Mouse (Mus musculus) hindbrain, embryonic 14.5 days (tissue): ENCODE data around the gene Ift140. TPM values are rescaled to one million over a fixed set of nuclear protein-coding genes. Genes with fewer than 3 reads are reported as not detected.

ENCODE experiments used
- polyA plus RNA-seq: library from polyadenylated mRNA; unstranded; fragments of >200 nt; fragmentation: Nextera tagmentation; extraction: Ambion mirVana; gene quantifications from 2 replicates; pipeline ENCODE4 v1.2.1, GENCODE M21; 2014

Ift140 gene
- polyA plus RNA-seq, 1 experiment from 2014 or later: 15.9 TPM

Other genes with a start within 250 kb of the Ift140 start
- not detected in 2 replicates for gene Meiob, start 211.8 kb upstream of the Ift140 start, polyA plus RNA-seq
- gene Hagh, start 175.9 kb upstream of the Ift140 start, polyA plus RNA-seq: 71.5 and 73.0 TPM in 2 replicates
- gene Fahd1, start 165.7 kb upstream of the Ift140 start, polyA plus RNA-seq: 22.4 and 23.3 TPM in 2 replicates
- gene Igfals, start 150.1 kb upstream of the Ift140 start, polyA plus RNA-seq: 0.09 TPM in 1 of 2 replicates, not detected in the other
- 67.4 and 72.8 TPM in 2 replicates for gene Nubp2, start 129.7 kb upstream of the Ift140 start, polyA plus RNA-seq
- gene Spsb3, start 129.4 kb upstream of the Ift140 start, polyA plus RNA-seq: 75.0 and 82.0 TPM in 2 replicates
- 22.7 and 23.7 TPM in 2 replicates for gene Eme2, start 121.0 kb upstream of the Ift140 start, polyA plus RNA-seq
- 72.9 and 82.6 TPM in 2 replicates for gene Mrps34, start 121.0 kb upstream of the Ift140 start, polyA plus RNA-seq
- 85.6 and 95.8 TPM in 2 replicates for gene Nme3, start 119.6 kb upstream of the Ift140 start, polyA plus RNA-seq
- 86.0 and 90.1 TPM in 2 replicates for gene Mapk8ip3, start 79.1 kb upstream of the Ift140 start, polyA plus RNA-seq
- gene Jpt2, start 55.4 kb upstream of the Ift140 start, polyA plus RNA-seq: 58.2 and 60.6 TPM in 2 replicates
- gene Cramp1l, start 297 bp upstream of the Ift140 start, polyA plus RNA-seq: 8.0 and 8.1 TPM in 2 replicates
- gene Tmem204, start 67.5 kb downstream of the Ift140 start, polyA plus RNA-seq: 11.3 and 12.4 TPM in 2 replicates
- 39.8 and 41.7 TPM in 2 replicates for gene Telo2, start 99.9 kb downstream of the Ift140 start, polyA plus RNA-seq
- not detected in 2 replicates for gene Ptx4, start 104.7 kb downstream of the Ift140 start, polyA plus RNA-seq
- 28.1 and 29.4 TPM in 2 replicates for gene Clcn7, start 117.3 kb downstream of the Ift140 start, polyA plus RNA-seq
- gene Ccdc154, start 146.4 kb downstream of the Ift140 start, polyA plus RNA-seq: not detected in 2 replicates
- not detected in 2 replicates for gene Gm38655, start 159.4 kb downstream of the Ift140 start, polyA plus RNA-seq
- 30.3 and 31.5 TPM in 2 replicates for gene BC003965, start 168.5 kb downstream of the Ift140 start, polyA plus RNA-seq
- gene Unkl, start 172.3 kb downstream of the Ift140 start, polyA plus RNA-seq: 9.4 and 9.9 TPM in 2 replicates
- 90.5 and 91.1 TPM in 2 replicates for gene Gnptg, start 224.0 kb downstream of the Ift140 start, polyA plus RNA-seq
- gene Tsr3, start 224.1 kb downstream of the Ift140 start, polyA plus RNA-seq: 52.1 and 53.4 TPM in 2 replicates
- 10.8 and 15.9 TPM in 2 replicates for gene Baiap3, start 240.3 kb downstream of the Ift140 start, polyA plus RNA-seq